Mouse (Mus musculus): Measurements from ENCODE around the gene Bcas2.

DNA sequence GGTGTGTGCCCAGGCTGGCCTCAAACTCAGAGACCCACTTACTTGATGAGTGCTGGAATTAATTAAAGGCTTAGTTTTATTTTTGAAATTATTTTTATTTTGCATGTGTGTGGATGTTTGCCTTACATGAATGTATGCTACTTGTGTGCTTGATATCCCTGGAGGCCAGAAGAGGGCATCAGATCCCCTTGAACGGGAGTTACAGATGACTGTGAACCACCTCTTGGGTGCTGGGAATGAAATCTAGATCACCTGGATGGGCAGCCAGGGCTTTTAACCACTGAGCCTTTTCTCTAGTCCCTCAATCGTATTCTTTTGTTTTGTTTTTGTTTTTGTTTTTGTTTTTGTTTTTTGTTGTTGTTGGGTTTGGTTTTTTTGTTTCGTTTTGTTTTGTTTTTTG is 45.3 kb upstream of the Bcas2 start:
- no peak for TF ChIP-seq POLR2A (IDR thresholded peaks at IDR 0.05; ENCODE audit: insufficient read depth, low read depth, low read length)
- TF ChIP-seq CTCF (IDR thresholded peaks at IDR 0.05), result no peak
- no peak for TF ChIP-seq EP300 (IDR thresholded peaks at IDR 0.05; ENCODE audit: insufficient read depth, low read depth, low read length)

All from heart, adult 2 months (tissue).